Mouse (Mus musculus) stomach, postnatal 0 days (tissue): Measurements from ENCODE around the gene Fam114a2.

Experiments used
- CTCF ChIP-seq: IDR thresholded peaks from 2 replicates; pipeline ENCODE4 v1.5.1; 2016; ENCODE audit warnings: antibody characterized with exemption, low read depth, mild to moderate bottlenecking, moderate library complexity
- EP300 ChIP-seq: optimal IDR thresholded peaks from 2 replicates; pipeline ENCODE3; 2016; ENCODE audit warnings: antibody characterized with exemption

DNA sequence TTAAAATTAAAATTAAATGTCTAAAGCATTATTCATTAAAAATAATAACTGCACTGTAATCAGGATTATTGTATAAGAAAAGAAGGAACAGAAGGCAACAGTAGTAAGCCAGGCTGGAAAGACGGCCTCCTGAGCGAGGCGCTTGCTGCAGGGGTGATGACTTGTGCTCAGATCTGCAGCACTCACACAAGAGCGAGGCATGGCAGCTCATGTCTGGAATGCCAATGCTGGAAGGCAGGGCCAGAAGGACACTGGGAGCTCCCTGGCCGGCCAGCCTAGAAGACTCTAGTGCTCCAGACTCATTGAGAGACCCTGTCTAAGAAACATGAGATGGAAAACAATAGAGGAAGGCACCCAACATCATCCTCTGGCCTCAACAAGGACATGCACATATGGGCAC, 15.3 kb downstream of the Fam114a2 start:
- TF ChIP-seq EP300: no peak
- no peak for TF ChIP-seq CTCF
